8 mouse cellular contexts compared by ENCODE assay signal in the genomic region with DNA sequence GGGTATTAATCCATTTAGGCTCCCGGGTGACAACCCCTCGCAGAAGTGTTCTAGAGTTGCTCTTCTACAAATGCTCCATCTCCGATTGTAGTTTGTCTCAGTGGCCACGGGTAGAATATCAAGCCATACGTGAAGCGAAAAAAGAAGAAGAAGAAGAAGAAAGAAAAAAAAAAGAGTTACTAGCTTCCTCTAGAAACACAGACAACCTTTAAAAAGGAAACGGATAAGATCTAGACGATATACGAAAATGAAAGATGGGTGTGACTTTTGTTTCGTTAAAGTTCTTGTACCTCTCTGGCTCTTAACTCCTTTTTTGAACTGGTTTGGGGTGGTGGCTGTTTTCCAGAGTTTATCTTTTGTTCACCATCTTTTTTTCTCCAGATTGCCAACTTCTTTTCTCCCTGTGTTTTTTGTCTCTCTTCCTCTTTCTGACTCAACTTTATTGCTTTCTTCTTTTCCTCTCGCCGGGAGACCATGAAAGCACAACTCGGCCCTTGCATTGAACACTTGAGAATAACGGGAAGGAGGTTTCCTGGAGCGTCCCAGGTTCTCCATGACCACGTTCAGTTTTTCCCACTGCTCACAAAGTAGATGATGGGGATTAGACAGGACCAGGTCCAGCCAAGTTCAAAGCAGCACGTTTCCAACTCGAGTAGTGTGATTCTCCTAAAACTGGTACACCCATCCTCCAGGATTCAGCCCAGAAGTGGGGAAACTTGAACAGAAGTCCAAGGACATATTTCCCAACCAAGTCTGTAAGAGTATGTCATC. TPM values are rescaled to one million over a fixed set of nuclear protein-coding genes. Genes with fewer than 3 reads are reported as not detected.
DNase-seq lines count a peak whose midpoint lies in the region; ATAC-seq and TF ChIP-seq lines count a peak whose summit lies in the region.

No protein-coding gene starts in this region.

- no peaks in the 10 kb centered on the region for H3K36me3 ChIP-seq in forebrain, embryonic 16.5 days (ENCODE audit: control insufficient read depth, insufficient read depth)
- no peaks in the 10 kb centered on the region for H3K36me3 ChIP-seq in limb, embryonic 14.5 days (ENCODE audit: control insufficient read depth, insufficient read depth, low read length)

- no peak for TF ChIP-seq POLR2A in limb, embryonic 14.5 days (IDR thresholded peaks at IDR 0.05; ENCODE audit: borderline replicate concordance, extremely low read depth, insufficient read depth, insufficient read length)

- no peak overlapping the region for H3K9ac ChIP-seq in forebrain, embryonic 16.5 days (replicated peaks; ENCODE audit: low read depth, low read length)
- H3K9ac ChIP-seq in limb, embryonic 14.5 days (ENCODE audit: low read depth, low read length, severe bottlenecking): no peak overlapping the region

- no peak overlapping the region for H3K27ac ChIP-seq in forebrain, embryonic 16.5 days (ENCODE audit: low read length)
- H3K27ac ChIP-seq in limb, embryonic 14.5 days (replicated peaks; ENCODE audit: low read depth, low read length): no peak overlapping the region

- peaks cover 24% of the 10 kb centered on the region for H3K4me1 ChIP-seq in forebrain, embryonic 16.5 days (replicated peaks; ENCODE audit: control insufficient read depth, insufficient read depth, low read length)
- peaks cover 10% of the 10 kb centered on the region for H3K4me1 ChIP-seq in limb, embryonic 14.5 days (ENCODE audit: control insufficient read depth, insufficient read depth, low read length)

- peak overlapping the region; percentile 87 for H3K4me2 ChIP-seq in forebrain, embryonic 16.5 days (ENCODE audit: low read length)
- H3K4me2 ChIP-seq in limb, embryonic 14.5 days (replicated peaks; ENCODE audit: low read depth, low read length, severe bottlenecking): peak overlapping the region; percentile 92

- DNase-seq in adrenal gland, adult 2 months: peak; percentile 10
- DNase-seq in adrenal gland, postnatal 10 days: no peak
- peak; percentile 52 for DNase-seq in MEL-GATA-1-ER (ENCODE audit: extremely low read depth, low read depth)
- no peak for DNase-seq in limb, embryonic 14.5 days (ENCODE audit: low spot score)
- peak; percentile 44 for DNase-seq in retina, embryonic 14.5 days (ENCODE audit: low spot score)
- DNase-seq in ovary, postnatal 36 days (ENCODE audit: low spot score): no peak
- DNase-seq in spleen, postnatal 4 days (ENCODE audit: low spot score in 2 of 2): no peak

- 3% methylated on average over 18 of the region's 18 CpGs for WGBS in forebrain, embryonic 16.5 days
- WGBS in limb, embryonic 14.5 days: 3% methylated on average over 18 of the region's 18 CpGs

- no peaks in the 10 kb centered on the region; the same call in 1 of the 2 replicates for H3K27me3 ChIP-seq in forebrain, embryonic 16.5 days (replicated peaks; ENCODE audit: control insufficient read depth, insufficient read depth, low read length)
- H3K27me3 ChIP-seq in limb, embryonic 14.5 days (ENCODE audit: control insufficient read depth, insufficient read depth, low read length): no peaks in the 10 kb centered on the region

- no peaks in the 10 kb centered on the region for H3K9me3 ChIP-seq in forebrain, embryonic 16.5 days (ENCODE audit: control insufficient read depth, low read length)
- no peaks in the 10 kb centered on the region for H3K9me3 ChIP-seq in limb, embryonic 14.5 days (ENCODE audit: control insufficient read depth, low read length)

- H3K4me3 ChIP-seq in forebrain, embryonic 16.5 days (replicated peaks; ENCODE audit: low read length): peak overlapping the region; percentile 95
- H3K4me3 ChIP-seq in limb, embryonic 14.5 days (replicated peaks; ENCODE audit: low read length): peak overlapping the region; percentile 83

- ATAC-seq in forebrain, embryonic 16.5 days: no peak
- no peak for ATAC-seq in limb, embryonic 14.5 days (ENCODE audit: low FRiP score, low read depth)

RNA-seq across cellular contexts. Expression of gene Mllt3, which starts 1.4 kb away (rescaled TPM):
- 10 to 100 TPM; 24.7 to 30.0 TPM for total RNA-seq in adrenal gland, adult 2 months (2021)
- polyA plus RNA-seq in adrenal gland, adult 2 months (2012; rRNA removed): 2.2 and 3.0 TPM in 2 replicates
- total RNA-seq in adrenal gland, postnatal 10 days (2021): 10 to 100 TPM; 18.4 to 21.9 TPM
- polyA plus RNA-seq in forebrain, embryonic 16.5 days (2015; fragmentation: Nextera tagmentation; extraction: Ambion mirVana): 130 and 147 TPM in 2 replicates
- 22.2 and 23.4 TPM in 2 replicates for polyA plus RNA-seq in limb, embryonic 14.5 days (2012; rRNA removed)
- 41.3 and 41.6 TPM in 2 replicates for polyA plus RNA-seq in limb, embryonic 14.5 days (2014; fragmentation: Nextera tagmentation; extraction: Ambion mirVana)

RNA-seq across cellular contexts. Expression of gene Focad, which starts 59.9 kb away (rescaled TPM):
- total RNA-seq in adrenal gland, adult 2 months (2021): 10 to 100 TPM; 19.9 to 22.2 TPM
- polyA plus RNA-seq in adrenal gland, adult 2 months (2012; rRNA removed): 7.9 and 8.1 TPM in 2 replicates
- total RNA-seq in adrenal gland, postnatal 10 days (2021): 10 to 100 TPM; 21.0 to 27.2 TPM
- polyA plus RNA-seq in forebrain, embryonic 16.5 days (2015; fragmentation: Nextera tagmentation; extraction: Ambion mirVana): 21.1 and 23.4 TPM in 2 replicates
- 14.6 and 15.7 TPM in 2 replicates for polyA plus RNA-seq in limb, embryonic 14.5 days (2012; rRNA removed)
- 18.2 and 19.5 TPM in 2 replicates for polyA plus RNA-seq in limb, embryonic 14.5 days (2014; fragmentation: Nextera tagmentation; extraction: Ambion mirVana)

Comparison
In these comparisons a context has a peak if more than half of its experiments do, and no peak if none do; other contexts are left out.
1. DNase-seq: peak in adrenal gland, adult 2 months (single experiment), MEL-GATA-1-ER (single experiment) and retina, embryonic 14.5 days (single experiment); none in adrenal gland, postnatal 10 days (single experiment), limb, embryonic 14.5 days (single experiment), ovary, postnatal 36 days (single experiment) and spleen, postnatal 4 days (0 of 2).